Mouse (Mus musculus) limb, embryonic 15.5 days (tissue): ENCODE data around the gene Zc3h12c. TPM values are rescaled to one million over a fixed set of nuclear protein-coding genes. Genes with fewer than 3 reads are reported as not detected.

Experiments used
- ATAC-seq: fragments of 200-750 bp; cut with Nextera tagmentation; 2 replicates; pipeline ENCODE4 v1.8.0; 2017; ENCODE audit warnings: low read depth, moderate TSS enrichment; ENCODE audit not compliant: insufficient number of reproducible peaks, low FRiP score, low TSS enrichment
- H3K27ac ChIP-seq: fragments of 300-500 bp; sonication (generic); 2 replicates; pipeline ENCODE4 v1.5.1; 2015; ENCODE audit warnings: moderate library complexity, mild to moderate bottlenecking, inconsistent platforms
- H3K27me3 ChIP-seq: fragments of 300-500 bp; sonication (generic); 2 replicates; pipeline ENCODE4 v1.6.1; 2015; ENCODE audit warnings: inconsistent platforms
- H3K36me3 ChIP-seq: fragments of 300-500 bp; sonication (generic); 2 replicates; pipeline ENCODE4 v1.6.1; 2015; ENCODE audit warnings: inconsistent platforms
- H3K4me1 ChIP-seq: fragments of 300-500 bp; sonication (generic); 2 replicates; pipeline ENCODE4 v1.6.1; 2015; ENCODE audit warnings: inconsistent platforms
- H3K4me2 ChIP-seq: fragments of 300-500 bp; sonication (generic); 2 replicates; pipeline ENCODE4 v1.6.1; 2015; ENCODE audit warnings: mild to moderate bottlenecking, inconsistent platforms
- H3K4me3 ChIP-seq: fragments of 300-500 bp; sonication (generic); 2 replicates; pipeline ENCODE4 v1.5.1; 2015; ENCODE audit warnings: mild to moderate bottlenecking, inconsistent platforms
- H3K9ac ChIP-seq: fragments of 300-500 bp; sonication (generic); 2 replicates; pipeline ENCODE4 v1.6.1; 2015; ENCODE audit warnings: inconsistent platforms
- H3K9me3 ChIP-seq: fragments of 300-500 bp; sonication (generic); 2 replicates; pipeline ENCODE4 v1.6.1; 2016; ENCODE audit warnings: inconsistent platforms
- WGBS: fragments of 180-500 bp; shearing (Covaris S2); methylation state at CpG from one replicate; pipeline ENCODE4 v1.1.7; 2015; 5-methylcytosine and 5-hydroxymethylcytosine counted together
- polyA plus RNA-seq: library from polyadenylated mRNA; unstranded; fragments of >200 nt; fragmentation: Nextera tagmentation; extraction: Ambion mirVana; gene quantifications from 2 replicates; pipeline ENCODE4 v1.2.1, GENCODE M21; 2015

The Zc3h12c gene
- polyA plus RNA-seq, 1 experiment from 2014 or later = 2.9 TPM

GRCm38 (mm10) chr9:52181419-52181818 is 13.0 kb upstream of the Zc3h12c start:
- 54% methylated on average over 2 of the region's 2 CpGs for WGBS
- Histone ChIP-seq H3K9ac (no peak overlapping the region), H3K4me1 (no peaks in the 10 kb centered on the region), H3K27ac (no peak overlapping the region), H3K36me3 (no peaks in the 10 kb centered on the region), H3K4me2 (no peak overlapping the region), H3K4me3 (no peak overlapping the region), H3K9me3 (no peaks in the 10 kb centered on the region), H3K27me3 (no peaks in the 10 kb centered on the region)
- no peak for ATAC-seq

- 81% methylated on average over 6 of the region's 6 CpGs for WGBS
- Histone ChIP-seq H3K27me3 (no peaks in the 10 kb centered on the region), H3K27ac (no peak overlapping the region), H3K4me3 (no peak overlapping the region), H3K4me2 (no peak overlapping the region), H3K4me1 (no peaks in the 10 kb centered on the region), H3K9ac (no peak overlapping the region), H3K9me3 (no peaks in the 10 kb centered on the region), H3K36me3 (no peaks in the 10 kb centered on the region)
- ATAC-seq = no peak
These were observed 12.5 kb upstream of the Zc3h12c start for GRCm38 (mm10) chr9:52180851-52181250.

GRCm38 (mm10) chr9:52175257-52175859 is 7.0 kb upstream of the Zc3h12c start:
- Histone ChIP-seq H3K4me3 (no peak overlapping the region), H3K27me3 (no peaks in the 10 kb centered on the region), H3K4me1 (0 out of 2 replicates have a peak, but pooled peaks cover 3% of the 10 kb centered on the region), H3K4me2 (no peak overlapping the region), H3K9ac (no peak overlapping the region), H3K9me3 (no peaks in the 10 kb centered on the region), H3K27ac (no peak overlapping the region), H3K36me3 (no peaks in the 10 kb centered on the region)
- ATAC-seq = no peak
- 81% methylated on average over 4 of the region's 4 CpGs for WGBS

- ATAC-seq = no peak
- Histone ChIP-seq H3K4me2 (no peak overlapping the region), H3K27me3 (no peaks in the 10 kb centered on the region), H3K9ac (no peak overlapping the region), H3K9me3 (no peaks in the 10 kb centered on the region), H3K4me3 (no peak overlapping the region), H3K27ac (no peak overlapping the region), H3K36me3 (no peaks in the 10 kb centered on the region), H3K4me1 (0 out of 2 replicates have a peak, but pooled peaks cover 3% of the 10 kb centered on the region)
- 80% methylated on average over 4 of the region's 4 CpGs for WGBS
These were observed 6.3 kb upstream of the Zc3h12c start for GRCm38 (mm10) chr9:52174671-52175111.

- no peak for ATAC-seq
- Histone ChIP-seq H3K36me3 (no peaks in the 10 kb centered on the region), H3K27ac (no peak overlapping the region), H3K27me3 (no peaks in the 10 kb centered on the region), H3K4me2 (no peak overlapping the region), H3K4me1 (peaks cover 10% of the 10 kb centered on the region), H3K4me3 (no peak overlapping the region), H3K9ac (no peak overlapping the region), H3K9me3 (no peaks in the 10 kb centered on the region)
- 90% methylated on average over 2 of the region's 2 CpGs for WGBS
These were observed 5.6 kb upstream of the Zc3h12c start for GRCm38 (mm10) chr9:52173937-52174336.

- no peak overlapping the region for H3K4me3 ChIP-seq
- no peaks in the 10 kb centered on the region for H3K27me3 ChIP-seq
- peaks cover 12% of the 10 kb centered on the region for H3K4me1 ChIP-seq
- no peaks in the 10 kb centered on the region for H3K9me3 ChIP-seq
- no peaks in the 10 kb centered on the region for H3K36me3 ChIP-seq
- H3K4me2 ChIP-seq = no peak overlapping the region
- H3K27ac ChIP-seq = no peak overlapping the region
- H3K9ac ChIP-seq = no peak overlapping the region
- ATAC-seq = no peak
- 49% methylated on average over 7 of the region's 7 CpGs for WGBS
These were observed 4.2 kb upstream of the Zc3h12c start for GRCm38 (mm10) chr9:52172550-52172949.

GRCm38 (mm10) chr9:52170671-52171070 is 2.3 kb upstream of the Zc3h12c start:
- Histone ChIP-seq H3K9me3 (no peaks in the 10 kb centered on the region), H3K27ac (no peak overlapping the region), H3K27me3 (no peaks in the 10 kb centered on the region), H3K4me2 (no peak overlapping the region), H3K4me3 (no peak overlapping the region), H3K36me3 (no peaks in the 10 kb centered on the region), H3K4me1 (peaks cover 15% of the 10 kb centered on the region), H3K9ac (no peak overlapping the region)
- no peak for ATAC-seq
- 81% methylated on average over 6 of the region's 6 CpGs for WGBS

GRCm38 (mm10) chr9:52170131-52170530 is 1.8 kb upstream of the Zc3h12c start:
- ATAC-seq = no peak
- no peaks in the 10 kb centered on the region for H3K27me3 ChIP-seq
- no peaks in the 10 kb centered on the region for H3K9me3 ChIP-seq
- 74% methylated on average over 3 of the region's 3 CpGs for WGBS
- no peak overlapping the region for H3K27ac ChIP-seq
- H3K4me3 ChIP-seq = no peak overlapping the region
- H3K4me1 ChIP-seq = peaks cover 15% of the 10 kb centered on the region
- H3K36me3 ChIP-seq = no peaks in the 10 kb centered on the region
- no peak overlapping the region for H3K4me2 ChIP-seq
- no peak overlapping the region for H3K9ac ChIP-seq

GRCm38 (mm10) chr9:52168686-52169270 is 406 bp upstream of the Zc3h12c start:
- H3K27me3 ChIP-seq = no peaks in the 10 kb centered on the region
- peak; percentile 72 for ATAC-seq
- peak overlapping the region; percentile 66 for H3K4me2 ChIP-seq
- peak overlapping the region; percentile 87 for H3K9ac ChIP-seq
- peak overlapping the region; percentile 93 for H3K27ac ChIP-seq
- WGBS = under 1% methylated on average over 23 of the region's 34 CpGs
- peak overlapping the region; percentile 88 for H3K4me3 ChIP-seq
- H3K4me1 ChIP-seq = peaks cover 15% of the 10 kb centered on the region
- no peaks in the 10 kb centered on the region for H3K9me3 ChIP-seq
- no peaks in the 10 kb centered on the region for H3K36me3 ChIP-seq

- Histone ChIP-seq H3K27me3 (no peaks in the 10 kb centered on the region), H3K4me3 (peak overlapping the region; percentile 88), H3K4me1 (peaks cover 11% of the 10 kb centered on the region), H3K4me2 (peak overlapping the region; percentile 66), H3K36me3 (no peaks in the 10 kb centered on the region), H3K27ac (no peak overlapping the region), H3K9me3 (no peaks in the 10 kb centered on the region), H3K9ac (peak overlapping the region; percentile 87)
- ATAC-seq = no peak
- 6% methylated on average over 8 of the region's 8 CpGs for WGBS
These were observed 888 bp downstream of the Zc3h12c start for GRCm38 (mm10) chr9:52167506-52167862.

GRCm38 (mm10) chr9:52167084-52167483 is 1.3 kb downstream of the Zc3h12c start:
- Histone ChIP-seq H3K27ac (no peak overlapping the region), H3K9me3 (no peaks in the 10 kb centered on the region), H3K27me3 (no peaks in the 10 kb centered on the region), H3K9ac (no peak overlapping the region), H3K4me2 (peak overlapping the region; percentile 66; the same call in 1 of the 2 replicates), H3K4me1 (peaks cover 11% of the 10 kb centered on the region), H3K36me3 (no peaks in the 10 kb centered on the region), H3K4me3 (peak overlapping the region; percentile 88)
- ATAC-seq = no peak
- WGBS = 16% methylated on average over 3 of the region's 3 CpGs

- Histone ChIP-seq H3K9ac (no peak overlapping the region), H3K4me3 (no peak overlapping the region), H3K9me3 (no peaks in the 10 kb centered on the region), H3K4me2 (no peak overlapping the region), H3K27ac (no peak overlapping the region), H3K36me3 (no peaks in the 10 kb centered on the region), H3K4me1 (peaks cover 11% of the 10 kb centered on the region), H3K27me3 (no peaks in the 10 kb centered on the region)
- WGBS = 92% methylated on average over 3 of the region's 3 CpGs
- no peak for ATAC-seq
These were observed 2.7 kb downstream of the Zc3h12c start for GRCm38 (mm10) chr9:52165706-52166090.
